18 mouse cellular contexts compared by ENCODE assay signal in genomic region chr11:115198932-115199384, GRCm38 (mm10). TPM values are rescaled to one million over a fixed set of nuclear protein-coding genes. Genes with fewer than 3 reads are reported as not detected.
DNase-seq lines count a peak whose midpoint lies in the region; ATAC-seq and TF ChIP-seq lines count a peak whose summit lies in the region.
"Had no signal": no experiment of that assay in that cellular context is flagged by ENCODE, and none has a peak within 500 bp of the region (broad histone marks: within the 10 kb centered on the region; RNA-seq: fewer than 3 reads in every experiment).

No protein-coding gene starts in this region.

- H3K27ac ChIP-seq in liver, adult 2 months (replicated peaks; ENCODE audit: insufficient read depth, low read depth, low read length), result 0 out of 2 replicates have a peak overlapping the region, but pooled peaks have one; percentile 22
- no peak overlapping the region for H3K27ac ChIP-seq in liver, embryonic 12.5 days
- 0 out of 2 replicates have a peak overlapping the region, but pooled peaks have one; percentile 0 for H3K27ac ChIP-seq in brown adipose tissue, adult 24 weeks (replicated peaks; ENCODE audit: low read depth, low read length)
- no peak overlapping the region for H3K27ac ChIP-seq in heart, embryonic 10.5 days
- H3K27ac ChIP-seq: liver, embryonic 13.5 days had no signal

- no peak for TF ChIP-seq POLR2A in liver, adult 2 months (IDR thresholded peaks at IDR 0.05; ENCODE audit: extremely low read depth, insufficient read depth, low read length)

- WGBS in liver, adult 2 months, result 85% methylated on average over 12 of the region's 12 CpGs
- 70% methylated on average over 12 of the region's 12 CpGs for WGBS in liver, embryonic 12.5 days (ENCODE audit: insufficient replicate concordance)
- WGBS in heart, embryonic 10.5 days, result 58% methylated on average over 12 of the region's 12 CpGs

- no peaks in the 10 kb centered on the region for H3K27me3 ChIP-seq in liver, adult 2 months (ENCODE audit: control insufficient read depth, insufficient read depth, low read length)
- no peaks in the 10 kb centered on the region for H3K27me3 ChIP-seq in liver, embryonic 12.5 days (replicated peaks)
- no peaks in the 10 kb centered on the region for H3K27me3 ChIP-seq in G1E (ENCODE audit: insufficient read depth, low read length)
- H3K27me3 ChIP-seq in heart, embryonic 10.5 days (ENCODE audit: insufficient read depth, poor library complexity, severe bottlenecking), result peaks cover 32% of the 10 kb centered on the region
- H3K27me3 ChIP-seq: liver, embryonic 13.5 days had no signal

- H3K79me2 ChIP-seq in liver, adult 2 months (ENCODE audit: control insufficient read depth, insufficient read depth, low read length), result no peaks in the 10 kb centered on the region; the same call in 1 of the 2 replicates

- peaks cover 3% of the 10 kb centered on the region; the same call in 1 of the 2 replicates for H3K36me3 ChIP-seq in liver, adult 2 months (ENCODE audit: control insufficient read depth, insufficient read depth, low read length)
- H3K36me3 ChIP-seq in liver, embryonic 12.5 days, result peaks cover 46% of the 10 kb centered on the region
- H3K36me3 ChIP-seq in G1E (replicated peaks), result peaks cover 89% of the 10 kb centered on the region
- peaks cover 20% of the 10 kb centered on the region for H3K36me3 ChIP-seq in heart, embryonic 10.5 days

- DNase-seq in liver, adult 2 months (ENCODE audit: extremely low read depth, low read depth, low spot score), result no peak
- peak; percentile 56 for DNase-seq in G1E (ENCODE audit: low spot score)
- DNase-seq in natural killer cell, adult 2 months (ENCODE audit: low spot score in 2 of 2), result peak; percentile 42 to 56
- no peak for DNase-seq in layer of hippocampus, postnatal 14 days (ENCODE audit: low spot score in 2 of 2)
- DNase-seq in heart, embryonic 10.5 days (ENCODE audit: low spot score), result no peak
- DNase-seq: adrenal gland, adult 2 months; cerebellum, adult 2 months; heart, adult 18-20 months; kidney, postnatal 10 days; left cerebral cortex, postnatal 4 days; liver, embryonic 13.5 days; lung, postnatal 10 days; thymus, adult 2 months had no signal

- no peak overlapping the region for H3K4me3 ChIP-seq in liver, adult 2 months (ENCODE audit: insufficient read depth, low read depth, low read length)
- no peak overlapping the region for H3K4me3 ChIP-seq in liver, embryonic 12.5 days
- peak overlapping the region; percentile 20; the same call in 1 of the 2 replicates for H3K4me3 ChIP-seq in G1E (ENCODE audit: low read depth, low read length)
- no peak overlapping the region; the same call in 1 of the 2 replicates for H3K4me3 ChIP-seq in brown adipose tissue, adult 24 weeks (ENCODE audit: insufficient read depth, low read depth, low read length)
- no peak overlapping the region for H3K4me3 ChIP-seq in heart, embryonic 10.5 days
- H3K4me3 ChIP-seq: liver, embryonic 13.5 days; myocyte had no signal

- H3K9me3 ChIP-seq in liver, embryonic 12.5 days (replicated peaks), result no peaks in the 10 kb centered on the region
- no peaks in the 10 kb centered on the region for H3K9me3 ChIP-seq in G1E (replicated peaks)
- no peaks in the 10 kb centered on the region for H3K9me3 ChIP-seq in heart, embryonic 10.5 days
- H3K9me3 ChIP-seq: liver, embryonic 13.5 days had no signal

- H3K4me1 ChIP-seq in liver, adult 2 months (ENCODE audit: control insufficient read depth, insufficient read depth, low read length), result no peaks in the 10 kb centered on the region
- H3K4me1 ChIP-seq in liver, embryonic 12.5 days, result peaks cover 35% of the 10 kb centered on the region
- H3K4me1 ChIP-seq in G1E (ENCODE audit: insufficient read depth, low read depth, low read length), result peaks cover 87% of the 10 kb centered on the region
- no peaks in the 10 kb centered on the region for H3K4me1 ChIP-seq in brown adipose tissue, adult 24 weeks (ENCODE audit: control insufficient read depth, insufficient read depth, insufficient read length, low read length)
- peaks cover 43% of the 10 kb centered on the region for H3K4me1 ChIP-seq in heart, embryonic 10.5 days

- ATAC-seq in liver, embryonic 12.5 days, result no peak
- peak; percentile 5; the same call in 1 of the 2 replicates for ATAC-seq in G1E (ENCODE audit: extremely low read depth, insufficient number of reproducible peaks, low FRiP score, poor library complexity, severe bottlenecking)
- ATAC-seq: forebrain, embryonic 14.5 days; intestine, postnatal 0 days had no signal

- no peak overlapping the region for H3K4me2 ChIP-seq in liver, embryonic 12.5 days
- H3K4me2 ChIP-seq: liver, embryonic 13.5 days had no signal

- TF ChIP-seq CTCF in liver, adult 2 months (IDR thresholded peaks at IDR 0.05; ENCODE audit: low read depth, low read length), result no peak
- no peak for TF ChIP-seq CTCF in G1E (IDR thresholded peaks at IDR 0.05; ENCODE audit: low read depth, low read length)

- H3K9ac ChIP-seq in liver, adult 2 months (ENCODE audit: low read depth, low read length), result no peak overlapping the region
- H3K9ac ChIP-seq in liver, embryonic 12.5 days, result no peak overlapping the region
- H3K9ac ChIP-seq: liver, embryonic 13.5 days had no signal

RNA-seq across cellular contexts. Expression of gene Nat9, which starts 11.3 kb away (rescaled TPM):
- total RNA-seq in liver, adult 2 months (2014; rRNA removed), result 42.7 and 43.7 TPM in 2 replicates
- polyA plus RNA-seq in liver, adult 2 months (2012; rRNA removed), result 28.7 and 35.2 TPM in 2 replicates
- 12.8 and 12.9 TPM in 2 replicates for polyA plus RNA-seq in liver, embryonic 12.5 days (2016; fragmentation: Nextera tagmentation; extraction: Ambion mirVana)
- total RNA-seq in G1E (2014; fragmentation: Nextera tagmentation) (18.0 and 21.1 TPM in 2 replicates), G1E (2017) (26.5 and 38.3 TPM in 2 replicates)
- polyA plus RNA-seq in G1E (2012), result 23.2 and 23.7 TPM in 2 replicates
- polyA plus RNA-seq in brown adipose tissue, adult 24 weeks (2012; ENCODE audit: insufficient read depth, insufficient read length, missing spikeins), result 20.9 and 29.3 TPM in 2 replicates
- 10 to 100 TPM; 19.3 to 19.9 TPM for total RNA-seq in layer of hippocampus, postnatal 14 days (2021)
- polyA plus RNA-seq in heart, embryonic 10.5 days (2016; fragmentation: Nextera tagmentation; extraction: Ambion mirVana), result 15.8 and 17.0 TPM in 2 replicates

RNA-seq across cellular contexts. Expression of gene Tmem104, which starts 11.7 kb away (rescaled TPM):
- 5.3 and 8.1 TPM in 2 replicates for total RNA-seq in liver, adult 2 months (2014; rRNA removed)
- polyA plus RNA-seq in liver, adult 2 months (2012; rRNA removed), result 8.7 and 9.1 TPM in 2 replicates
- 7.5 and 8.1 TPM in 2 replicates for polyA plus RNA-seq in liver, embryonic 12.5 days (2016; fragmentation: Nextera tagmentation; extraction: Ambion mirVana)
- total RNA-seq in G1E (2014; fragmentation: Nextera tagmentation), result 14.7 and 17.3 TPM in 2 replicates
- total RNA-seq in G1E (2017), result 2.6 and 4.2 TPM in 2 replicates
- polyA plus RNA-seq in G1E (2012), result 16.3 and 23.2 TPM in 2 replicates
- 8.5 and 8.8 TPM in 2 replicates for polyA plus RNA-seq in brown adipose tissue, adult 24 weeks (2012; ENCODE audit: insufficient read depth, insufficient read length, missing spikeins)
- total RNA-seq in layer of hippocampus, postnatal 14 days (2021), result 10 to 100 TPM; 15.0 to 21.2 TPM
- polyA plus RNA-seq in heart, embryonic 10.5 days (2016; fragmentation: Nextera tagmentation; extraction: Ambion mirVana), result 9.6 TPM in 2 replicates

RNA-seq across cellular contexts. Expression of gene Slc9a3r1, which starts 35.8 kb away (rescaled TPM):
- total RNA-seq in liver, adult 2 months (2014; rRNA removed), result 113 and 117 TPM in 2 replicates
- 130 and 177 TPM in 2 replicates for polyA plus RNA-seq in liver, adult 2 months (2012; rRNA removed)
- polyA plus RNA-seq in liver, embryonic 12.5 days (2016; fragmentation: Nextera tagmentation; extraction: Ambion mirVana), result 74.5 and 75.7 TPM in 2 replicates
- total RNA-seq in G1E (2014; fragmentation: Nextera tagmentation), result 57.3 and 65.0 TPM in 2 replicates
- 91.5 and 94.5 TPM in 2 replicates for total RNA-seq in G1E (2017)
- 285 and 357 TPM in 2 replicates for polyA plus RNA-seq in G1E (2012)
- 5.3 and 5.9 TPM in 2 replicates for polyA plus RNA-seq in brown adipose tissue, adult 24 weeks (2012; ENCODE audit: insufficient read depth, insufficient read length, missing spikeins)
- total RNA-seq in layer of hippocampus, postnatal 14 days (2021), result 10 to 100 TPM; 79.3 to 82.2 TPM
- polyA plus RNA-seq in heart, embryonic 10.5 days (2016; fragmentation: Nextera tagmentation; extraction: Ambion mirVana), result 29.5 and 74.6 TPM in 2 replicates

Comparison
In these comparisons a context has a peak if more than half of its experiments do, and no peak if none do; other contexts are left out.
1. H3K27ac ChIP-seq: peak in liver, adult 2 months (single experiment) and brown adipose tissue, adult 24 weeks (single experiment); none in liver, embryonic 12.5 days (single experiment) and heart, embryonic 10.5 days (single experiment).
2. DNase-seq: peak in G1E (single experiment) and natural killer cell, adult 2 months (2 of 2); none in liver, adult 2 months (single experiment), layer of hippocampus, postnatal 14 days (0 of 2) and heart, embryonic 10.5 days (single experiment).